Mouse (Mus musculus) right cerebral cortex, postnatal 4 days (tissue): ENCODE measurements around the gene Krt35.

Source experiments
- DNase-seq: peaks from one replicate; pipeline ENCODE4 v3.0.0-alpha.2; 2022

Gene Krt35

DNA sequence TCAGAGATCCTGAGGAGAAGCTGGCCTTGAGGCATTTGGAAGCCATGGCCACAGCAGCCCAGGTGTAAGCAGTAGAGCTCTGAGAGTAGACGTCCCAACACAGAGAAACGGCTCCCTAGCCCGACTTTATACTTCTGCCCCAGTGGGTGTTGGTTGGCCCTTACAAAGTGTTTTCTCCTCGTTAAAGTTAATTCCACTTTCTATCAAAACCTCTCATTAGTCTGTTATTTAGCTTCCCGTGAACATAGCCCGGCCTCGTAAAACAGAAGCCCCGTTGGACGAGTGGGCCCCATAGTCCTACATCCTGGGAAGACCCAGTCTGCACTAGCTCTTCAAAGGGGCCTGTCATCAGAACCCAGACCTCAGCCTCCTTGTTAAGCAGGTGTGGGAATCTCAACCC is at the start of gene Krt35:
Gene Krt35, minus strand, starts transcription at position 101 of the 400 bp plus-strand sequence.
- DNase-seq: no peak

- DNase-seq: no peak
Observed at GRCm38 (mm10) chr11:100145104-100145503, 49.1 kb upstream of the Krt35 start.

GRCm38 (mm10) chr11:100140966-100141365 is 44.9 kb upstream of the Krt35 start:
- no peak for DNase-seq

DNA sequence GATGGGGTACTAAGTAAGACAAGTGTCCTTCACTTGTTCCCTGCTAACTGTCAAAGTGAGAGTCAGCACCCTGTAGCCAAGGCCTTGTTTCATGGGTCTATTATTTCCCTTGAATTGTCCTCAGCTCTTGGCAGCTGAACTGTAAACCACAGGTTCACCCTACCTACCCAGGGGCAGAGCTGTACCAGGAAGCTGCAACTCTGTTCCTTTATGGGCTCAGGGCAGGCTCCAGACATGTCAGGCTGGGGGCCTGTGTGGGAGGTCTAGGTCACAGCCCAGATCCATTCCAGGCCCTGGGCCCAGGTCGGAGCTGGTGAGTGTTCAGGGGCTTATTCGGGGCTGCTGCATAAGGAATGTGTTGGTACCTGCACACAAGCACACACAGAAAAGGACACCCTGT is 43.4 kb upstream of the Krt35 start:
- DNase-seq: no peak

- no peak for DNase-seq
Observed at GRCm38 (mm10) chr11:100138809-100139208, 42.8 kb upstream of the Krt35 start.

DNA sequence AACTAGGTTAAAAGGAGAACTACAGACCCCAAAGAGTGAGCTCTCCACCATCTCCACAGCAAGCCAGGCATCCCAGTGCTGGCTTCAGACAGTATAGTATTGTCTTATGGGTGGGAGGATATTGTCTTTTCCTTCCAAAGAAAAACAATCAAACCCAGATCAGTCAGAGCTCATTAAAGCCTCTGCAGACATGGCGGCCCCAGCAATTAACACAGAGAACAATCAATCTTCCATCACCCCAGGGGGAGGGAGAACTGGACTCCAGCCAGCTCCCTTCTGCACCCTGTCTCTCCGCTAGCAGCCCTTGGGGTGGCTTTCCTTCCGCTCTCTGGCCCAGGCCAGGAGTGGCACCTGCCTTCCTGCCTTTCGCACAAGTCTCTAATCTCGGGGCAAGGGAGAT is 41.7 kb upstream of the Krt35 start:
- DNase-seq: no peak

GRCm38 (mm10) chr11:100136559-100136958 is 40.5 kb upstream of the Krt35 start:
- no peak for DNase-seq

DNA sequence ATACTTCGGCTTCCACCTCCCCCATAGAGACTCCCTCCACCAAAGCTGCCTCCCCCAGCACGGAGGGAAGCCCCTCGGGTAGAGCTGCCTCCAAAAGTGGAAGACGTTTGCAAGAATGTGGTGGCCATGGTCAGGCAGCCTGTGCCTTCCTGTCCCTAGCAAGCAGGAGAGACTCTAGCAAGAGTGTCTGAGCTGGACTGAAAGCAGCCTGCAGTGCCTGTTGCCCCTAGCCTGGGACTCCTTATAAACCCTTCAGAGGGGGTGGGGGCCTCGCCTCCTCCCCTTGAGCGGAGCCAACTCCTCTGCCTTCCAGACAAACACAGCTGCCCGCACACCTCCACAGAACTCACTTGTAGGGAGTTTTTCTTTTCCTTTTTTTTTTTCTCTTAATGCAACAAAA is 39.7 kb upstream of the Krt35 start, which contains the start of gene Krt15:
Gene Krt15, minus strand, starts transcription at position 198 of the 400 bp plus-strand sequence.
- DNase-seq: no peak

- DNase-seq: no peak
Observed at GRCm38 (mm10) chr11:100124901-100125300, 28.9 kb upstream of the Krt35 start.

DNA sequence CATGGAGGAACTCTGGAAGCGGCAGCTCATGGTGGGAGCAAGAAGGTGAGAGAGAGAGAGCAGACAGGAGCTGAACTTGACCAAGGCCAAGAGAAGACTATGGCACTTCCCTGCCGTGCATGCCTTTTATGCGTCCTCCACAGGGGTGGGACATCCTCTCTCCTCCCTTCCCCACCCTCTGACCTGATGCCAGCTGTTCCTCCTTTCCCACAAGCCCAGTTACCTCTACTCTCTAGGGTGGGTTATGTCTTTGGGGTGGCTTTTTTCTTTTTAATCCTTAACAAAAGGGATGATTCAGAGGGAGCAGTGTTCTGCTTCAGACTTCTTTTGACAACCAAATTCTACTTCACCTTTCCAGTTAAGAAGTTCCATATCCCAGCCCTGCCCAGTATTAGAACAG is 25.4 kb upstream of the Krt35 start, which contains the start of gene Krt13:
Gene Krt13, minus strand, starts transcription at position 101 of the 400 bp plus-strand sequence.
- DNase-seq: no peak

DNA sequence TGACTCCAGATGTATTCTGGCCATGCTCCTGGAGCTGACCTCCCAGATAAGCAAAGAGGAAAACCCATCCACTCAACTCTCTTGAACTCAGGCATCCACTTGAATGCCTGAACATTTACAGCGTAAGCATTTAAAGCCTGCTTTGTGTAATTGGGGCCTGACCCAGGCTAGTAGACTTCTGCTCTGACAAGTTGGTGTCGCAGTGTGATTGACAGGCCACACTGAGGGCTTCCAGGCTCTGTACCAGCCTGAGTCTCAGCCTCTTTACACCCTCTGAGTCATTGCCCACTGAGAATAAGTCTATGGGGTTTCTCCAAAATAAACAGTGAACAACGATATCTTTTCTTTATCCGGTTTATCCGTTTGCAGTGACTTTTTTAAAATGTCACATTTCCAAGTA is 24.3 kb upstream of the Krt35 start:
- no peak for DNase-seq

DNA sequence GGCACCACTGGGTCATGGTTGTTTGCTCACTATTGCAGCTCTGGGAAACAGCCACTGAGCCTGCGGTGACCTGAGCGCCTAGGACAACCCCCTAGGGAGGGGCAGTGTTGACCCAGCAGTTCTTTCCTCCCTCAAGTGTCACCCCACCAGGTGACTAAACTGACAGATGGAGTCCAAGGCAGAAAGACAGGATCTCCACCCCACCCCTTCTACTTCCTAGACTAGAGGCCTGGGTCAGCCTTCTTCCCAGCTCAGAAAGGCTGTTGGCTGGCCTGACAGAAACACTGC is 17.6 kb upstream of the Krt35 start:
- no peak for DNase-seq

DNA sequence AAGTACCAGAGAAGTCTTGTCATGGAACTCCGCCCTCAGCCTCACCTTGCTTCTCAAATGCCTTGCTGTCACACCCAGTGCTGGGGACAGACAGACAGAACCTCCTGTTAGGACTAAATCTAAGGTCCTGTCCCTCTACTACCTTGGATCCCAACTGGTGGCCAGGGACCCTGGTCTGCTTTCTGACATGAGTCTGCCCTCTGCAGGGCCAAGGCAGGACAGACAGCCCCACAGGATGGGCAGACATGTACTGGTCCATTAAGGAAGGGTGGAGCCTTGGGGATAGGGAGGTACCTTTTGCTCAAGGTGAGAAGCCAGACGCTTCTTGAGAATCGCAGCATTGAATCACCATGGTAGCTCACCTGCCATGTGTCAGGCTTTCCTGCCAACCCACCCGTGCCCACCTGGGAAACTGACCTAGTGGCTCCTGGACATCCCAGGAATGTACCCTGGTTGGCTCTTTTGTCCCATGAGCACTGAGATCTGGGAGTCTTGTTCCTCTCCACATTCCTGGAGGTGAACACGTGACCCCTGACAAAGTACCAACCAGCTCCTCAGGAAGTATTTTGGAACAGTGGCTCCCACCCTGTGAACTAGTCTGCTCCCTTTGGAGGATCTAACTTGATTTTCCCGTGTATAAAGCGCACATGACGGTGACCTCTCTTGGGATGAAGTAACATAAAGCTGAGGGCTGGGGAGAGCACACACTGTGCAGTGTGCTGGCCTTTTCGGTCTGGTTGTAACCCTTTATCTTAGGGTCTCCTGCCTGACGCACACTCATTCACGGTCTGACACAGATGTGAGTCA is 17.1 kb upstream of the Krt35 start:
- DNase-seq: no peak

- no peak for DNase-seq
Observed at GRCm38 (mm10) chr11:100105576-100106122, 9.6 kb upstream of the Krt35 start, which contains the start of gene Krt36. Gene Krt36 (minus strand): TSS chr11:100105626.

GRCm38 (mm10) chr11:100102693-100103429 is 6.8 kb upstream of the Krt35 start:
- DNase-seq: no peak

DNA sequence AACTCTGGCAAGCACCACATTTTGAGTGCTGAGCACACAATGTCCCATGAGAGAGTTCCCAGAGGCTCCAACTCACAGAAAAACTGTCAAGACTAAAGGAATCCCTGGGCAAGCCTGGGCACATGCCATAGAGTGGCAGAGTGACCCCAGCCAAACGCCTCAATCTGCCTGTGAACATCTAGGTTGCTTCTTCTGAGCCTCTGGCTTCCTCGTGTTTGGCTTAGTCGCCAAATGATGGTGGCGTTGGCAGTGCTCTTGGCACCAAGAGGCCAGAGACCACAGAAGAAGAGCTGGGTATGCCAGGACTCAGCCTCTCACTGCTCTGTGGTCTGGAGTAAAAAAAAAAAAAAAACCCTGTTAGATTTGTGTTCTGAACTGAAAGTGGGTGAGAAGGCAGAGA is 4.3 kb upstream of the Krt35 start:
- no peak for DNase-seq

DNA sequence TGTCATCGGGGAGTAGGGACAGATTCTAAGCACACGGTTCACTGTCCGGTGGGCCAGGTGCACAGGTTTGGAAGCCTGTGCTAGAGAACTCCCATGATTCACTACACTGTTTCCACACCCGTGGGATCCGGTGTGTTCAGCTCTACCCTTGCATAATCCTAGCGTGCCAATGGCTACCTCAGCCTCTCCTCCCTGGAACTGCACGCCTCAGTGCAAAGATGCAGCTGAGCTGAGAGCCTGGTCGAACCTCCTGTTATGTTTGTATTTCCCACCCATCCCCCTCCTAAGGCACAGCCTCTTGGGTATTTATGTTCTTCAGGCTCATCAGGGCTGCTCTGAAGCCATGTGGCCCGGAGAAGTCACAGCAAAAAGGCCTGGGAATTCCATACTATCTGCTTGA is 1.8 kb upstream of the Krt35 start:
- no peak for DNase-seq

DNA sequence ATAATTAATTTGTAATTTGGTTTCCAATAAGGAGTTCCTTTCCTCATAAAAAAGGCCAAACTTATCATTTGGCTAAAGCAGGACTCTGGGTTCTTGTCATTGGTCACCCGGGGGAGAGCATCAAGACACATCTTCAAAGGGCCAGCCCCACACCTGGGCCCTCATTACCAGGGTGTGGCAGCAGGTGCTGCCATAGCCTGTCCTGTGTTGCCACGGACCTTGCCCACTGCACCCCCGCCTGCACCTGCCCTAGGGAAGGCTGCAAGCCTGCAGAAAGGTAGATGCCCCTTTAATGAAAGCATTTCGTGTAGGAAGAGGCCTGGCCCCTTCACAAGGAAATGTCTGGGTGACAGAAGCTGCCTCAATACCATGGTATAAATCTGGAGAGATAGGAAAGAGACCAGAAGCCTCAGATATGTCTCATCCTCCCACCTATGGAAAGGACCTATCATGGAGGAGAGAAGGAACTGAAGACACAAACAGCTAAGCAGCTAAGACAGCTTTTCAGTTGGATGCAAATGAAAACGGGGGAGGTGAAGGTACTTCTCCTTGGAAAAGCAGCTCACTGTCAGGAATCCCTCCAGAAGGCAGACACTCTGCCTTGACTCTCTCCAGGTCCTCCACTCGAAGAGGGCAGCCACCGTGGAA is 7.5 kb downstream of the Krt35 start:
- no peak for DNase-seq

- no peak for DNase-seq
Observed at GRCm38 (mm10) chr11:100087861-100088260, 8.2 kb downstream of the Krt35 start, which contains the start of gene Krt32. Gene Krt32 (minus strand): TSS chr11:100088226.

DNA sequence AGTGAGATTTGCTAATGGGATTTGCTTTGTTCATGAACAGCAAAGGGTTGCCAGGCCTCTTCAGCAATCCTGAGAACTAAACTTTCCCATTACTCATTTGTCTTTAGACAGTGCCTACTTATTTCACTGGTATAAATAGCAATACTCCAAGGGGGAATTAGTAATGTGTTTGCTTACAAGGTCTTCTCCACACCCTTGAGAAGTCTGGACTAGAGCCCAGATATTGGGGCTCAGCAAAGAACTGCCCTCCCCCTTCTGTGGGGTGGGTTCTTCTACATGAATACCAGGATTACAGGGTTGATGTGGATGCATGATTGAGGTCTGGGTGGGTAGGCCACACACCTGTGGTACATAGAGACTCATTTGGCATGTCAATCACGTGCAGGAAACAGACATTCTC is 22.2 kb downstream of the Krt35 start:
- no peak for DNase-seq

GRCm38 (mm10) chr11:100067293-100068036 is 28.6 kb downstream of the Krt35 start:
- no peak for DNase-seq

DNA sequence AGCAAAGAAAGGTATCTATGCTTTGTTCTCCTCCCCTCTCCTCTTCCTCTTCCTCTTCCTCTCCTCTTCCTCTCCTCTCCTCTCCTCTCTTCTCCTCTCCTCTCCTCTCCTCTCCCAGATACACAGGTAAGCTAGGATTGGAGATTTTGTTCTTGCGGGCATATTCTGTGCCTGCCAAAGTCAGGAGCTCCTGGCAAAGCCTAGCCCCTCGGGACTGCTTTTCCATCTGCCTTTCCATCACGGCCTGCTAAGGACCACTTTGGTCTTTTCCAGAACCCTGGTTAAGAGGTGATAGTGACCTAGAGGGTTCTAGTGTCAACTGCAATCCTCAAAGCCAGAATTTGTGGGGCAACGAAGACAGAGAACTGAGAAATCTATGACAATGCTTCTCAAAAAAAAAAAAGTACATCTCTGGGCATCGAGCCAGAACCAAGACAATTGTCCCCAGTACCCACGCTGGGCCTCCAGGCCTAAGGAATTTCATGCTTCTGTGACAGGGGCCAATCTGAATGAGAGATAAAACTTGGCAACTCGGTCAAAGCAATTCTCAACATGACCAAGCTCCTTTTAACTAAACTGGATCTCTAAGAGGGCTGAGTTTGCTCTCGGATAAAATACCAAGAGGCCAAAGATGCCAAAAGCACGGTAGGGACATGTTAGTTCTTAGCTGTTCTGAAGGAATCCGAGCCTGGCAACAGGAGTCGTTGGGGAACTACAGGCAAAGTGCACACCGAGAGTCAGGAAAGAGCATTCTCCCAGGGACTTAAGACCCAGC is 29.6 kb downstream of the Krt35 start:
- DNase-seq: no peak
